Mouse (Mus musculus) E14TG2a.4 (cell line): ENCODE data around the gene Lrit3.

Source experiments
- CTCF ChIP-seq: conservative IDR thresholded peaks from 2 replicates; pipeline ENCODE4 v1.5.1; 2014; ENCODE audit warnings: low read length
- POU5F1 ChIP-seq: IDR thresholded peaks from 2 replicates; pipeline ENCODE4 v1.6.1; 2014; ENCODE audit warnings: low read length, borderline replicate concordance

- TF ChIP-seq CTCF = no peak
- TF ChIP-seq POU5F1 = no peak
Measured at GRCm38 (mm10) chr3:129781435-129781834, 22.4 kb downstream of the Lrit3 start.
